Mouse (Mus musculus): ENCODE results near the gene Olfr150. TPM values are rescaled to one million over a fixed set of nuclear protein-coding genes. Genes with fewer than 3 reads are reported as not detected.
"Not testable (repeated sequence)": the region's sequence is repeated elsewhere in the genome, so short reads cannot be mapped to it uniquely, and the experiment has no call there.

The Olfr150 gene
- not detected in 2 replicates for polyA plus RNA-seq (2015; fragmentation: Nextera tagmentation; extraction: Ambion mirVana)

DNA sequence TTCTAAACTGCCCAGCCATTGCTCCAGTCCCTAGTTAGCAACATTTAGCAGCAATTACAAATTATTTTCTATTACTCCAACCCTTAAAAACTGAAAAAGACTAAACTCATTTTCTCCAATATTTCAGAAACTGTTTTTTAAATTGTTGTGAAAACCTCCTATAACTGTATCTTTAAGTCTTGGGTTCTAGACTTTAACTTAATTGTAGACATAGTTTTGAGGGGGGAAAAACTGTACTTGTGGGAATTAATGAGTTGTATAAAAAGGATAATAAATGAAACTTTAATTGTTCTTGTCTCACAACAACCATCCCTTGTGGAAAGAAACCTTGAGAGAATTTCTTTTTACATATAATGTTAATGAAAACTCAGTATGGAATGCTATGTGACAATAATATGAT lies at the start of gene Olfr150:
Gene Olfr150, plus strand, starts transcription at position 301 of the 400 bp plus-strand sequence.
- Histone ChIP-seq H3K4me3 (no peak within 1 kb of the TSS), H3K9me3 (no peaks in the 10 kb centered on the region), H3K27me3 (no peaks in the 10 kb centered on the region), H3K27ac (replicated peaks) (no peak within 1 kb of the TSS), H3K36me3 (no peaks in the 10 kb centered on the region), H3K9ac (no peak within 1 kb of the TSS), H3K4me1 (replicated peaks) (no peaks in the 10 kb centered on the region), H3K4me2 (no peak within 1 kb of the TSS)
- no peak for ATAC-seq (ENCODE audit: low FRiP score, low read depth)

DNA sequence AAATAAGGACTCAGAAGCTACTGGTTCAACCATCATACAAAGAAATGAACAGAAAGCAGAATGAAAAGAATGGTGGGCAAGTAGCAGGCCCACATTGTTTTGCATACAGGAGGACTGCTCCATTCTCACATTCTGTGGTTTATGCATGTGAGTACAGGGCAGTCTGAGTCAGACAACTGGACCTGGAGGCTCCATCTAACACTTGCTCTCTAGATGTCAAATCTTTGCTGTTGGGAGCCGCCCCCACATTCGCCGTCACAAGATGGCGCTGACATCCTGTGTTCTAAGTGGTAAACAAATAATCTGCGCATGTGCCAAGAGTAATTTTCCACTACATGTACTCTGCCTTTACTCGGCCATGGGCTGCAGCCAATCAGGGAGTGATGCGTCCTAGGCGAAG lies 29.7 kb upstream of the Olfr150 start:
- not testable (repeated sequence) for H3K27me3 ChIP-seq; H3K4me1 ChIP-seq (replicated peaks); H3K4me2 ChIP-seq; H3K9me3 ChIP-seq; H3K9ac ChIP-seq; H3K4me3 ChIP-seq; H3K27ac ChIP-seq (replicated peaks); ATAC-seq (ENCODE audit: low FRiP score, low read depth); H3K36me3 ChIP-seq
- WGBS = 83% methylated on average over 8 of the region's 8 CpGs

DNA sequence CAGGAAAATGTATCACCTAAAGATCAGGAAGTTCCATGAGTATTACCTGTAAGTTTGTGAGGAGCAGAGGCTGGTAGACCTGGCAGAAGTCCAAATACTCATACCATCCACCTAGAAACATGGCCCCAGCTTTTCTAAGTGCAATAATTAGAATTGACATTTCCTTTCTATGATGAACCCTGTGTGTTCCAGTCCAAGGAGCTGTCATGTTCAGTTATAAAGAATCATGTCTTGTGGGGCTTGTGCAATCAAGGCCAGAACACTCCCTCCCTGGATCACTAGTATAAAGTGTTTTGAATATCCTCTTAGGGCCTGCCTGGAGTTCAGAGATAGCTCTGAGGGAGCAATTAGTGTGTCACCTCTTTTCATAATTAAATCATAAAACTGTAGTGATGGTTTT lies 23.8 kb upstream of the Olfr150 start, which contains the start of gene Olfr149:
Gene Olfr149, minus strand, starts transcription at position 101 of the 400 bp plus-strand sequence.
- H3K9ac ChIP-seq = no peak within 1 kb of the TSS
- no peaks in the 10 kb centered on the region for H3K9me3 ChIP-seq
- H3K4me1 ChIP-seq (replicated peaks) = no peaks in the 10 kb centered on the region
- no peak within 1 kb of the TSS for H3K4me2 ChIP-seq
- no peaks in the 10 kb centered on the region for H3K36me3 ChIP-seq
- ATAC-seq (ENCODE audit: low FRiP score, low read depth) = no peak
- no peak within 1 kb of the TSS for H3K27ac ChIP-seq (replicated peaks)
- H3K4me3 ChIP-seq = no peak within 1 kb of the TSS
- H3K27me3 ChIP-seq = no peaks in the 10 kb centered on the region

DNA sequence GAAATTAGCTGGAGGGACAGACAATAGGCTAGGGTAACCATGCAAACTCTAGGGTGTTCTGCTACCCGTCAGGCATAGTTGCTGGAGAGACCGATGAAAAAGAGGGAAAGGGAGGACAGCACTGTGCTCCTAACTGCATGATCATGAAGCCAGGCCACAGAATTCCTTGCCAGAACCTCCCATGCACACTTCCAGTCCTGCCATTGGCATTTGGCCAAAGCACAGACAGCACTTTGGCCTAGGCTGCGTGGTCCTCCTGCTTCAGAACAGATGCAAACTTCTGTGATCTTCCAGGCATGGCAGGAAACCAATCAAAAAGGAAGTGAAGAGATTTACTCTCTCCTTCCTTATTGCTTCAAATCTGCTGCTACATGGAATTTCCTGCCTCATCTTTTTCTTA lies 21.8 kb upstream of the Olfr150 start:
- Histone ChIP-seq H3K4me2 (no peak overlapping the region), H3K27me3 (no peaks in the 10 kb centered on the region), H3K36me3 (no peaks in the 10 kb centered on the region), H3K9ac (no peak overlapping the region), H3K9me3 (no peaks in the 10 kb centered on the region), H3K4me3 (no peak overlapping the region), H3K27ac (replicated peaks) (no peak overlapping the region), H3K4me1 (replicated peaks) (no peaks in the 10 kb centered on the region)
- WGBS = 59% methylated on average over 3 of the region's 3 CpGs
- ATAC-seq (ENCODE audit: low FRiP score, low read depth) = no peak

DNA sequence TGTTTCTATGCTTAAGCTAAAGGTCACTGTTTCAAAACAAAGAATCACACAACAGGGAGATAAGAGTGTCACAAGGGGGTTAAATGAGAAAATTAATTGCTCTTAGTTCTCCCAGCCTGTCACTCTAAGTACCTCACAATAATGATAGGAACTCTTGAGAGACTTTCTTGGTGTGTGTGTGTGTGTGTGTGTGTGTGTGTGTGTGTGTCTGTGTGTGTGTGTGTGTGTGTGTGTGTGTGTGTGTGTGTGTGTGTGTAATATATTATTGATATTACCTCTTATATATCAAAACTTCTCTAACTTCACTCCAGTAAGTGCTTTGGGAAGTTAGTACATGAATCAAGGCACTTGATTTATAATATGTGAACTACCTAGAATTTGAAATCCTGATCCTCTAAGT lies 19.7 kb upstream of the Olfr150 start, which contains the start of gene Olfr965:
Gene Olfr965, plus strand, starts transcription at position 301 of the 400 bp plus-strand sequence.
- H3K27ac ChIP-seq (replicated peaks) = no peak within 1 kb of the TSS
- H3K27me3 ChIP-seq = no peaks in the 10 kb centered on the region
- no peak for ATAC-seq (ENCODE audit: low FRiP score, low read depth)
- no peaks in the 10 kb centered on the region for H3K36me3 ChIP-seq
- H3K9me3 ChIP-seq = no peaks in the 10 kb centered on the region
- no peaks in the 10 kb centered on the region for H3K4me1 ChIP-seq (replicated peaks)
- H3K4me3 ChIP-seq = no peak within 1 kb of the TSS
- no peak within 1 kb of the TSS for H3K4me2 ChIP-seq
- no peak within 1 kb of the TSS for H3K9ac ChIP-seq

DNA sequence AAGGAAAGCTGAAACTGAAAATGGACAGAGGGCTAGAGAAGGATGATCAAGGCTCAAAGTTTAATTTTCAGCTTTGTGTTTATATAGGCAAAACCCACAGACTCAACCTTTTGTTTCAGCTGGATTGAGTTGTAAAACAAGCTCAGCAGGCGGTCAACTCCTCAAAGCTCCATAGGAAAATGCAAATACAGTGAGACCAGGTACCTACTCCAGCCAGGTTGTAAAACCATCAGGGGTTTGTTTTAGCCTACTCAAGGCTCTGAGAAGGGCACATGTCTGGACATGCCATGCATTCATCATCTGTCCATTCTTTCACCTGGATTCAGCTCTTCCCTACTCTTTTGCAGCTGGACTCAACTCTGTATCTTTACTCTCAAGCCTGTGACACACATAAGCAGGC lies 10.0 kb downstream of the Olfr150 start:
- H3K4me2 ChIP-seq = no peak overlapping the region
- no peaks in the 10 kb centered on the region for H3K9me3 ChIP-seq
- no peaks in the 10 kb centered on the region for H3K36me3 ChIP-seq
- no peaks in the 10 kb centered on the region for H3K4me1 ChIP-seq (replicated peaks)
- no peak overlapping the region for H3K27ac ChIP-seq (replicated peaks)
- H3K4me3 ChIP-seq = no peak overlapping the region
- WGBS = 94% methylated on average over 1 of the region's 1 CpGs
- no peak for ATAC-seq (ENCODE audit: low FRiP score, low read depth)
- H3K9ac ChIP-seq = no peak overlapping the region
- H3K27me3 ChIP-seq = no peaks in the 10 kb centered on the region

DNA sequence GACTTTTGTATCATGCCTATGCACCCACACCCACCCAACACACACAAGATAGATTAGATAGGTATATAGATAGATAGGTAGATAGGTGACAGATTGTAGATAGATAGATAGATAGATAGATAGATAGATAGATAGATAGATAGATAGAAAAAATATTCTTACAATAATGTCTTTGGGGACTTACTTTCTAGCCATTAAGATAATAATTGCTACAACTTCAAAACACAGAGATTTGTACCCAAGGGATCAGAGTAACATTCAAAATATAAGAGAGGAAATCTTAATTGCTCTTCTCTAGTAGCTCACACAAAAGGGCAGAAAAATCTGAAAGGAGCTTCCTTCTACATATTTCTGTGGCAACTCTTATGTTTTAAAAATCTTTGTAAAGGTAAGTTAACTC lies 15.2 kb downstream of the Olfr150 start, which contains the start of gene Olfr967:
Gene Olfr967, plus strand, starts transcription at position 301 of the 400 bp plus-strand sequence.
- no peaks in the 10 kb centered on the region for H3K36me3 ChIP-seq
- H3K4me1 ChIP-seq (replicated peaks) = no peaks in the 10 kb centered on the region
- H3K27me3 ChIP-seq = no peaks in the 10 kb centered on the region
- H3K4me3 ChIP-seq = no peak within 1 kb of the TSS
- ATAC-seq (ENCODE audit: low FRiP score, low read depth) = no peak
- no peak within 1 kb of the TSS for H3K4me2 ChIP-seq
- H3K9ac ChIP-seq = no peak within 1 kb of the TSS
- H3K27ac ChIP-seq (replicated peaks) = no peak within 1 kb of the TSS
- no peaks in the 10 kb centered on the region for H3K9me3 ChIP-seq

DNA sequence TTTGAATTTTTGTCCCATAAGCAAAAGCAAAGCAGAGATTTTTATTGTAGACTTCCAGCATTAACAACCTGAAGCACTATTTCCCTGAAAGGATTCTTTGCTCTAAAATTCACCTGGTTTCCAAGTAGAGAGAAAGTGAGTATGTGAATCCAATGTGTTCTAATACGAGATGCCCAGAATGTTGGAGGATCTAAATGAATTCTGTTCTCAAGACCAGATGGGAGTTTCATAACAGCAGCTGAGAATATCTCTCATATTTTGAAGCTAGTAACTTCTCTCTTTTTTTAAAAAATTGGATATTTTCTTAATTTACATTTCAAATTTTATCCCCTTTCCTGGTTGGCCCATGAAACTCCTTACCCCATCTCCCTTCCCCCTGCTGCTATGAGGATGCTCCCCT lies 15.7 kb downstream of the Olfr150 start:
- no peak overlapping the region for H3K27ac ChIP-seq (replicated peaks)
- no peak for ATAC-seq (ENCODE audit: low FRiP score, low read depth)
- H3K4me1 ChIP-seq (replicated peaks) = no peaks in the 10 kb centered on the region
- 83% methylated on average over 1 of the region's 1 CpGs for WGBS
- no peaks in the 10 kb centered on the region for H3K27me3 ChIP-seq
- no peaks in the 10 kb centered on the region for H3K9me3 ChIP-seq
- H3K9ac ChIP-seq = no peak overlapping the region
- no peak overlapping the region for H3K4me2 ChIP-seq
- H3K36me3 ChIP-seq = no peaks in the 10 kb centered on the region
- H3K4me3 ChIP-seq = no peak overlapping the region

DNA sequence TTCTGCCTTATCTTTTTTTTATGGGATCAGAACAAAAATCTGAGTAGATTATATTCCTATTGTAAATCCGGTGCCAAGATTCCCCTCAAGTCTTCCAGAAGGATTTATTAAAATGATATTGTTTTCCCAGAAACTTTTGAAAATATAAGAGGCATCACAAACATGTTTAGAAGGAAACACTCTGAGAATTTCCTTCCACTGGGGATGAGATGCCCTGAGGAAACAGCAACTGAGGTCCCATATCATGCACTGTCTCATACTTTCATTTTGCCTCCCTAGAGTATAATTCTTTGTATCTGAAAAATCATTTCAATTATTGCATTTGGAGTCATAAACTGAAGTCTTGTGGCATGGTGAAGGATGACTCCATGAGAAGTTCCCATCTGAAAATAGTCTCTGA lies 52.4 kb downstream of the Olfr150 start, which contains the start of gene Olfr968:
Gene Olfr968, minus strand, starts transcription at position 101 of the 400 bp plus-strand sequence.
- no peak within 1 kb of the TSS for H3K4me2 ChIP-seq
- no peak for ATAC-seq (ENCODE audit: low FRiP score, low read depth)
- no peaks in the 10 kb centered on the region for H3K36me3 ChIP-seq
- no peaks in the 10 kb centered on the region for H3K4me1 ChIP-seq (replicated peaks)
- 84% methylated on average over 1 of the region's 1 CpGs for WGBS
- no peaks in the 10 kb centered on the region for H3K27me3 ChIP-seq
- no peak within 1 kb of the TSS for H3K27ac ChIP-seq (replicated peaks)
- H3K4me3 ChIP-seq = no peak within 1 kb of the TSS
- no peaks in the 10 kb centered on the region for H3K9me3 ChIP-seq
- H3K9ac ChIP-seq = no peak within 1 kb of the TSS

Other genes with a start within 250 kb of the Olfr150 start
- not detected in 2 replicates for gene Olfr44, start 237.0 kb upstream of the Olfr150 start, polyA plus RNA-seq (2015; fragmentation: Nextera tagmentation; extraction: Ambion mirVana)
- not detected in 2 replicates for gene Olfr957, start 215.2 kb upstream of the Olfr150 start, polyA plus RNA-seq (2015; fragmentation: Nextera tagmentation; extraction: Ambion mirVana)
- gene Olfr958, start 176.9 kb upstream of the Olfr150 start, polyA plus RNA-seq (2015; fragmentation: Nextera tagmentation; extraction: Ambion mirVana) = not detected in 2 replicates
- gene Olfr959, start 155.4 kb upstream of the Olfr150 start, polyA plus RNA-seq (2015; fragmentation: Nextera tagmentation; extraction: Ambion mirVana) = not detected in 2 replicates
- 158 and 162 TPM in 2 replicates for gene AW551984, start 126.6 kb upstream of the Olfr150 start, polyA plus RNA-seq (2015; fragmentation: Nextera tagmentation; extraction: Ambion mirVana)
- gene Olfr148, start 120.3 kb upstream of the Olfr150 start, polyA plus RNA-seq (2015; fragmentation: Nextera tagmentation; extraction: Ambion mirVana) = not detected in 2 replicates
- gene Olfr960, start 109.6 kb upstream of the Olfr150 start, polyA plus RNA-seq (2015; fragmentation: Nextera tagmentation; extraction: Ambion mirVana) = not detected in 2 replicates
- not detected in 2 replicates for gene Olfr961, start 85.9 kb upstream of the Olfr150 start, polyA plus RNA-seq (2015; fragmentation: Nextera tagmentation; extraction: Ambion mirVana)
- gene Olfr963, start 63.8 kb upstream of the Olfr150 start, polyA plus RNA-seq (2015; fragmentation: Nextera tagmentation; extraction: Ambion mirVana) = not detected in 2 replicates
- not detected in 2 replicates for gene Olfr149, start 23.9 kb upstream of the Olfr150 start, polyA plus RNA-seq (2015; fragmentation: Nextera tagmentation; extraction: Ambion mirVana)
- not detected in 2 replicates for gene Olfr965, start 19.6 kb upstream of the Olfr150 start, polyA plus RNA-seq (2015; fragmentation: Nextera tagmentation; extraction: Ambion mirVana)
- gene Olfr967, start 15.3 kb downstream of the Olfr150 start, polyA plus RNA-seq (2015; fragmentation: Nextera tagmentation; extraction: Ambion mirVana) = not detected in 2 replicates
- gene Olfr968, start 52.3 kb downstream of the Olfr150 start, polyA plus RNA-seq (2015; fragmentation: Nextera tagmentation; extraction: Ambion mirVana) = not detected in 2 replicates
- not detected in 2 replicates for gene Olfr969, start 60.0 kb downstream of the Olfr150 start, polyA plus RNA-seq (2015; fragmentation: Nextera tagmentation; extraction: Ambion mirVana)
- gene Olfr970, start 77.9 kb downstream of the Olfr150 start, polyA plus RNA-seq (2015; fragmentation: Nextera tagmentation; extraction: Ambion mirVana) = not detected in 2 replicates
- not detected in 2 replicates for gene Olfr971, start 105.9 kb downstream of the Olfr150 start, polyA plus RNA-seq (2015; fragmentation: Nextera tagmentation; extraction: Ambion mirVana)
- not detected in 2 replicates for gene Olfr972, start 135.4 kb downstream of the Olfr150 start, polyA plus RNA-seq (2015; fragmentation: Nextera tagmentation; extraction: Ambion mirVana)
- gene Olfr229, start 176.4 kb downstream of the Olfr150 start, polyA plus RNA-seq (2015; fragmentation: Nextera tagmentation; extraction: Ambion mirVana) = not detected in 2 replicates
- gene Olfr974, start 206.5 kb downstream of the Olfr150 start, polyA plus RNA-seq (2015; fragmentation: Nextera tagmentation; extraction: Ambion mirVana) = not detected in 2 replicates
- 0.05 TPM in 1 of 2 replicates, not detected in the other for gene Olfr975, start 221.1 kb downstream of the Olfr150 start, polyA plus RNA-seq (2015; fragmentation: Nextera tagmentation; extraction: Ambion mirVana)
- not detected in 2 replicates for gene Olfr976, start 230.2 kb downstream of the Olfr150 start, polyA plus RNA-seq (2015; fragmentation: Nextera tagmentation; extraction: Ambion mirVana)

Data from hindbrain, embryonic 15.5 days (tissue).